Mouse (Mus musculus): ENCODE measurements around the gene D330020A13Rik. TPM values are rescaled to one million over a fixed set of nuclear protein-coding genes. Genes with fewer than 3 reads are reported as not detected.

The D330020A13Rik gene
- polyA plus RNA-seq, 2 experiments = not detected

GRCm38 (mm10) chr6:120275301-120275700 is 18.9 kb upstream of the D330020A13Rik start:
- 29% methylated on average over 6 of the region's 6 CpGs for WGBS (ENCODE audit: insufficient replicate concordance)
- Histone ChIP-seq H3K4me1 (replicated peaks; ENCODE audit: control insufficient read depth in 2 of 2, insufficient read depth in 2 of 2, low read length in 1 of 2) (no peaks in the 10 kb centered on the region), H3K4me3 (ENCODE audit: insufficient read depth in 1 of 2, low read depth in 2 of 2, low read length in 2 of 2) (no peak overlapping the region), H3K36me3 (replicated peaks; ENCODE audit: control insufficient read depth, insufficient read depth, low read depth) (no peaks in the 10 kb centered on the region), H3K9ac (replicated peaks) (no peak overlapping the region), H3K4me2 (ENCODE audit: low read depth) (no peak overlapping the region), H3K27me3 (ENCODE audit: control insufficient read depth, insufficient read depth, low read length) (no peaks in the 10 kb centered on the region), H3K9me3 (ENCODE audit: control insufficient read depth, low read length) (no peaks in the 10 kb centered on the region), H3K27ac (no peak overlapping the region)
- no peak for ATAC-seq (ENCODE audit: insufficient read depth)
- DNase-seq (ENCODE audit: low read depth in 3 of 3, low spot score in 3 of 3) = no peak
- TF ChIP-seq CTCF (IDR thresholded peaks at IDR 0.05; ENCODE audit: low read depth) = no peak
- TF ChIP-seq EP300 (IDR thresholded peaks at IDR 0.05; ENCODE audit: low read depth) = no peak

DNA sequence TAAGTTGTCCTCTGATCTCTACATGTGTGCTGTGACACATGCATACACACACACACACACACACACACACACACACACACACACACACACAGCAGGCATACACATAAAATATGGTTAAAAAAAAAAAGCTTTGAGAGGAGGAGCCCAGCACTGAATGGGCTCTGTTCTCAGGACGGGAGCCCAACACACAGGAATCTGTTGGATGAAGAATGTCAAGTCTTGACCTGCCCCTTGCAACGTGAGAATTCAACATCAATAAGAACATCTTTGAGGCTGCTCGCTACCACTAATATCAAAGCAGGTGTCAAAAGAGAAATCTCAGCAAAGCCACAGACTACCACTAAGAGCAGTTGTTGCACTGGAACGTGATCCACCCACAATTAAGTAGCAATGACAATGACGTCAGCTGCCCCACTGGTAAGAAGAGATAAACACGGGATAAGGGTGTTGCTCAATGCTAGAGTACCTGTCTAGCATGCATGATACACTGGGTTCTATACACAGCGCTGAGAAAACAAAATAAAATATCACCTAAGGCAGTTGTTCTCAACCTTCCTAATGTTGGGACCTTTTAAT is 17.2 kb upstream of the D330020A13Rik start:
- H3K27ac ChIP-seq = no peak overlapping the region
- no peak for ATAC-seq (ENCODE audit: insufficient read depth)
- no peaks in the 10 kb centered on the region for H3K27me3 ChIP-seq (ENCODE audit: control insufficient read depth, insufficient read depth, low read length)
- H3K4me3 ChIP-seq (ENCODE audit: insufficient read depth in 1 of 2, low read depth in 2 of 2, low read length in 2 of 2) = no peak overlapping the region
- H3K4me2 ChIP-seq (ENCODE audit: low read depth) = no peak overlapping the region
- WGBS (ENCODE audit: insufficient replicate concordance) = 48% methylated on average over 7 of the region's 7 CpGs
- H3K9me3 ChIP-seq (ENCODE audit: control insufficient read depth, low read length) = no peaks in the 10 kb centered on the region
- TF ChIP-seq EP300 (IDR thresholded peaks at IDR 0.05; ENCODE audit: low read depth) (no peak), CTCF (IDR thresholded peaks at IDR 0.05; ENCODE audit: low read depth) (no peak)
- H3K4me1 ChIP-seq (replicated peaks; ENCODE audit: control insufficient read depth in 2 of 2, insufficient read depth in 2 of 2, low read length in 1 of 2) = no peaks in the 10 kb centered on the region
- DNase-seq (ENCODE audit: low read depth in 3 of 3, low spot score in 3 of 3) = no peak
- H3K36me3 ChIP-seq (replicated peaks; ENCODE audit: control insufficient read depth, insufficient read depth, low read depth) = no peaks in the 10 kb centered on the region
- no peak overlapping the region for H3K9ac ChIP-seq (replicated peaks)

DNA sequence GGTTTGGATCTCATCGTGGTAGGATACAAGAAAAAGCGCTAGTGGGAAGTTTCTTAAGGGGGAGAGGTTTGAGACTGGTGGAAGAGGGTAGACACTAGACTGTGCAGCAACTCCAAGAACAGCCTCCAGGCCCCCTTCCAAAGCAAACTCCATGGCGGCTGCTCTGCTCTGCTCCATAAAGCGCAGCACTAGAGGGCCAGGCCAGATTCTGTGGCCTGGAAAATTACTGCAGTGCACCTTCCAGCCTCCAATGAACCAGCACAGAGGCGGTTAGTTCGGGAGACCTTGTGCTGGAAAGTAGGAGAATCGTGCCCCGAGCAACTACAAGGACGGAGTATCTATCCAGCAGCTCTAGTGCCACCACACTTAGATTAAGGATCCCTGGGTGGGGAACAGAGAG is 6.9 kb upstream of the D330020A13Rik start:
- Histone ChIP-seq H3K36me3 (replicated peaks; ENCODE audit: control insufficient read depth, insufficient read depth, low read depth) (no peaks in the 10 kb centered on the region), H3K9me3 (ENCODE audit: control insufficient read depth, low read length) (no peaks in the 10 kb centered on the region), H3K4me3 (ENCODE audit: insufficient read depth in 1 of 2, low read depth in 2 of 2, low read length in 2 of 2) (no peak overlapping the region), H3K4me2 (ENCODE audit: low read depth) (no peak overlapping the region), H3K9ac (replicated peaks) (no peak overlapping the region), H3K27ac (no peak overlapping the region), H3K27me3 (ENCODE audit: control insufficient read depth, insufficient read depth, low read length) (peaks cover 5% of the 10 kb centered on the region; the same call in 1 of the 2 replicates), H3K4me1 (replicated peaks; ENCODE audit: control insufficient read depth in 2 of 2, insufficient read depth in 2 of 2, low read length in 1 of 2) (no peaks in the 10 kb centered on the region)
- ATAC-seq (ENCODE audit: insufficient read depth) (no peak), DNase-seq (ENCODE audit: low read depth in 3 of 3, low spot score in 3 of 3) (no peak)
- no peak for TF ChIP-seq EP300 (IDR thresholded peaks at IDR 0.05; ENCODE audit: low read depth)
- TF ChIP-seq CTCF (IDR thresholded peaks at IDR 0.05; ENCODE audit: low read depth) = no peak
- WGBS (ENCODE audit: insufficient replicate concordance) = 68% methylated on average over 9 of the region's 9 CpGs

DNA sequence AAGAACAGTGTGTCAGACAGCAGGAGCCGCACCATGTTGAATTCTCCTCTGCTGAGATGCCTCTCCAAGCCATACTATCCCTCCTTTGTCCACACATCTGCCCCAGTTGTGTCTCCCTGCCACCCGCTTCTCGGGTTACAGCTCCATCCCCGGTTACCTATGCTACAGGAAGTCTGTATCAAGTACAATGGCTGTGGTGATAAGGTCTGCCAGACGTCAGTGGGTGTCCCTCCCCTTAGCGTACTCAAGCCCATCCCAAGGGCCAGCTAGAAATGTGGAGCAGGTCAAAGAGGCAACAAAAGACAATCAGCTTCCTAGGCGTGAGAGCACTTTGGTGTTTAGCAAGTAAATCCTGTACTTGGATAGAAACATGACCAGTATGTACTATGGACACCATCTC is 5.6 kb upstream of the D330020A13Rik start:
- no peaks in the 10 kb centered on the region for H3K4me1 ChIP-seq (replicated peaks; ENCODE audit: control insufficient read depth in 2 of 2, insufficient read depth in 2 of 2, low read length in 1 of 2)
- no peak overlapping the region for H3K4me2 ChIP-seq (ENCODE audit: low read depth)
- DNase-seq (ENCODE audit: low read depth in 3 of 3, low spot score in 3 of 3) (no peak), ATAC-seq (ENCODE audit: insufficient read depth) (no peak)
- TF ChIP-seq CTCF (IDR thresholded peaks at IDR 0.05; ENCODE audit: low read depth) (no peak), EP300 (IDR thresholded peaks at IDR 0.05; ENCODE audit: low read depth) (no peak)
- H3K9me3 ChIP-seq (ENCODE audit: control insufficient read depth, low read length) = no peaks in the 10 kb centered on the region
- H3K27ac ChIP-seq = no peak overlapping the region
- 20% methylated on average over 7 of the region's 7 CpGs for WGBS (ENCODE audit: insufficient replicate concordance)
- H3K9ac ChIP-seq (replicated peaks) = no peak overlapping the region
- no peaks in the 10 kb centered on the region for H3K36me3 ChIP-seq (replicated peaks; ENCODE audit: control insufficient read depth, insufficient read depth, low read depth)
- peaks cover 17% of the 10 kb centered on the region for H3K27me3 ChIP-seq (ENCODE audit: control insufficient read depth, insufficient read depth, low read length)
- no peak overlapping the region for H3K4me3 ChIP-seq (ENCODE audit: insufficient read depth in 1 of 2, low read depth in 2 of 2, low read length in 2 of 2)

DNA sequence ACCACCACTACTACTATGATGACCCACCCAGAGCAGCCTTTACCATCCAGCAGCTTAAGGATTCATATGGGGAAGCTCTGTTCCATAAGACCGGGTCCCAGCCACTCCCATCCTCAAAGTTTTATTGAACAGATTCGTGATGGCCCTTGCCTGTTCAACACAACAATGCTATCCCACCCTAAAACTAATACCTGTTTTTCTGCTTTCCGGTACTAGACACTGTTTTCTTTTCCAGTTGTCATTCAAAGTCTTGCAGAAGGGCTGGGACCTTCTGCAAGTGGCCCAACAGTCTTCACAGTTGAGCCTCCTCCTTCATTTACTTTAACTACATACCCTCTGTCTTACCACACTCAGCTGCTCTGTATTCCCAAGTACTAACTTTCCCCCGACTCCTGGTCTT is 4.7 kb upstream of the D330020A13Rik start:
- no peak for DNase-seq (ENCODE audit: low read depth in 3 of 3, low spot score in 3 of 3)
- Histone ChIP-seq H3K36me3 (replicated peaks; ENCODE audit: control insufficient read depth, insufficient read depth, low read depth) (no peaks in the 10 kb centered on the region), H3K27me3 (ENCODE audit: control insufficient read depth, insufficient read depth, low read length) (peaks cover 26% of the 10 kb centered on the region), H3K9me3 (ENCODE audit: control insufficient read depth, low read length) (no peaks in the 10 kb centered on the region), H3K9ac (replicated peaks) (no peak overlapping the region), H3K4me3 (ENCODE audit: insufficient read depth in 1 of 2, low read depth in 2 of 2, low read length in 2 of 2) (no peak overlapping the region), H3K4me2 (ENCODE audit: low read depth) (no peak overlapping the region), H3K4me1 (replicated peaks; ENCODE audit: control insufficient read depth in 2 of 2, insufficient read depth in 2 of 2, low read length in 1 of 2) (no peaks in the 10 kb centered on the region), H3K27ac (no peak overlapping the region)
- TF ChIP-seq CTCF (IDR thresholded peaks at IDR 0.05; ENCODE audit: low read depth) (no peak), EP300 (IDR thresholded peaks at IDR 0.05; ENCODE audit: low read depth) (no peak)
- WGBS (ENCODE audit: insufficient replicate concordance) = 63% methylated on average over 4 of the region's 4 CpGs
- ATAC-seq (ENCODE audit: insufficient read depth) = no peak
